Mouse (Mus musculus) gastrocnemius, postnatal 36 days (tissue): ENCODE data around the gene Cfap61. TPM values are rescaled to one million over a fixed set of nuclear protein-coding genes. Genes with fewer than 3 reads are reported as not detected.

Source experiments
- DNase-seq, 2 experiments: peaks; one replicate each; pipeline ENCODE4 v3.0.0; 2022
- intact Hi-C: fragments of 180-260 bp; cut with DNase I; formaldehyde crosslinking; loops from one replicate; pipeline ENCODE4 v1.15.1; 2025
- total RNA-seq, 2 experiments: library from RNA; stranded (reverse); gene quantifications; 2 replicates each; pipeline ENCODE4 v1.2.3; 2021

The Cfap61 gene
- total RNA-seq, 2 experiments from 2014 or later = not detected

DNA sequence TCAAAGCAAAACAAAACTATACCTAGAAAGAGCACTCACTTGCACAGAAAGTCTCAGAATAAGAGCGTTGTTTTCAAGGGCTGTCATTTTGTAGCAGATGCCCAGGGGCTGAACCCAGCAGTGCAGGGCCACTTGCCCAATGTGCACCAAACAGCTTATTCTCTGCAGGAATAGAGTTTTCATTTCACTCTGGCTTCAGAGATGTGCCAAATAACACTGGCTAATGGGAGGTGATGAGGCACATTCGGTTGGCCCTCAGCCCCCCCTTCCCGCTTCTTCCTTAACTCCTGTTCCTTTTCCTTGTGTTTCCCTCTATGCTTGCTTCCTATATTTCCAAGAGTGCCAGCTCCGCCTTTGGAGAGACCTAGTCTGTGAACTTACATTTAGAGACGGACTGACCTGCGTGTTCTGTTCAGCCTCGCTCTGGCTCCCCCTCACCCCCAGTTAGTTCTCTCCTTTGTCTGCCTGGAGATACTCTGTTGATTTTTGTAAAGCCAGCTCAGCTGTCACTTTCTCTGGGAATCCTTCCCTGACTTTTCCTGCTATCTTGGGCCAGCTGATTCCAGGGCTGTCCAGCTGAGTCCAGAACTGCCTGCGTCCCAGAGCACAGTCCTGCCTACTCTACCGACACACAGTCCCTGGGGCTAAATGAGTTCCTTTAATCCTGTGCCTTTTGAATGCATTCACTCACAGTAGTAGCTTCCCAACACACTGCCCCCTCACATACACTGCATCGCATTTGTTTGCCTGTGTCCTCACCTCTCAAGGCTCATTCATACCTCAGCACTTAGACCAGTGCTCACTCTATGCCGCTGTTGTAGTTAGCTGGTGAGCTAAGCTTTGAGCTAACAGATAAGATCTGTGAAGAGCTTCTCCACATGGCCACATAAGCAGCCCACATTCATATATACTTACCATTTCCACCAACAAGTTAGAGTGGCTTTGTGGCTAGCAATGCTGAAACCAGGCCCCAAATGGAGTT, 128.8 kb downstream of the Cfap61 start:
- intact Hi-C loops = no loop called here
- no peak for DNase-seq

DNA sequence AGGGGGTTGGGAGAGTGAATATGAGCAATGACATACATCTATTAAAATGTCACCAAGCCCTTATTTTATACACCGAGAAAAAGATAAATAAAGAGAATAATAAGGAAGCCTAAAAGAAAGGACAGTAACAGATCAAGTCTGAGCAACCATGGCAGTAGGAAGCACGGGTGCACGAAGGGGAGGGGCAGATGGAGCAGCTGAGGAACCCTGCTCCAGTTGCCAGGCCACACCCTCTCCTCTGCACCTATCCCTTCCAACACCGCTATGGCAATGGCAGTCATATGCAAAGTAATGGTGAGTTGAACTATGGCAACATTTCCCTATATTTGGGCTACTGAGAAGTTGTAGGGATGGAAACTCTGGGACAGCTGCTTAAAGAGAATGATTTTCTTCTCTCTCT, 132.8 kb downstream of the Cfap61 start:
- DNase-seq = no peak
- intact Hi-C loops = no loop called here

DNA sequence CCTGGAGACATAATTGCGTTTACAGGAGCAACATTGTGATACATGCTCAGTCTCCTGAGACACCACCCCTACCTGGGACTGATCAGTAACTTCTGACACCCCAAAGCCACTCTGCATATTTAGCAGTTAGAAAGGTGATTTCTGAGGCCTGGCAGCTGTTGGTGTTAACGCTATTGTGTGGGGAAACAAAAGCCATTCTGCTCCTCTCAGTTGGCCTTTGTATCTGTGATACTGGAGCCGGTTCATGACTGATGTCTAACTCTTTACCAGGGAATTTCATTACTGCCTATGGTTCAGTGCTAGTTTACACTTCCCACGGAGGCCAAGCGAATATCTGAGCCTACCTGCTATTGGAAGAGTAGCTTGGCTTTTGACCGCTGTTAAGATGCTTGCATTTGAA, 138.7 kb downstream of the Cfap61 start:
- no peak for DNase-seq
- intact Hi-C loops = no loop called here

DNA sequence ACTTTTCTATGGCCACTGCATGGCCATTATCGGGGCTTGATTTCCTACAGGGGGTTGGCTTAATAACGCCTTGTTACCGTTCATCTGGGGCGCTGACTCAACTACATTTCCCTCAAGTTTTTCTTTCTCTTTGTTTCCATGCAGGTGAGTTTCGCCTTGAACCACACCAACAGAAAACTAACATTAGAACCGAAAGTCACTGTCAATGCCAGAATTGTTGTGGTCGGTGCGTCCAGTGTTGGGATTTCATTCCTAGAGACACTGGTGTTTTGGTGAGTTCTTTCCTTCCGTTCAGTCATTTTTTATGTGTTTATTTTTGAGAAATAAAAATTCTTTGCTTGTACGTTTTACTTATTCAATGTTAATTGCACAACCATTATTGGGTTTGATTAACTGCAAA, 142.5 kb downstream of the Cfap61 start:
- intact Hi-C loops = no loop called here
- no peak for DNase-seq

DNA sequence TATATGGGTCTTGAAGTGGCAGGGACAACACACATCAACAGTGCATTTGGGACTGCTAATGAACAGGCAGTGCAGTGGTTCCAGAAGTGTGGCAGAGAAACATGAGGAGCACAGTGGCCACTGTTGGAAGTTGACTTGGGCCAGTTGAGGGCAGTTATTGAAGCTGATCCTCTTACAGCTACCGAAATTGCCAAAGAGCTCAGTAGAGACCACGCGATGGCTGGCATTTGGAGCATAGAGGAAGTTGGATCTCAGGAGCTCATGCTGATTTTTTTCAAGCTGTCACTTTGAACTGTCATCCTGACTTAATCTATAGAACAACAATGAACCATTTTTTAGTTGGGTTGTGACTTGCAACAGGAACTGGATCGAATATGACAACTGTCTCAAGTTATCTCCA, 145.7 kb downstream of the Cfap61 start:
- intact Hi-C loops = no loop called here
- no peak for DNase-seq

DNA sequence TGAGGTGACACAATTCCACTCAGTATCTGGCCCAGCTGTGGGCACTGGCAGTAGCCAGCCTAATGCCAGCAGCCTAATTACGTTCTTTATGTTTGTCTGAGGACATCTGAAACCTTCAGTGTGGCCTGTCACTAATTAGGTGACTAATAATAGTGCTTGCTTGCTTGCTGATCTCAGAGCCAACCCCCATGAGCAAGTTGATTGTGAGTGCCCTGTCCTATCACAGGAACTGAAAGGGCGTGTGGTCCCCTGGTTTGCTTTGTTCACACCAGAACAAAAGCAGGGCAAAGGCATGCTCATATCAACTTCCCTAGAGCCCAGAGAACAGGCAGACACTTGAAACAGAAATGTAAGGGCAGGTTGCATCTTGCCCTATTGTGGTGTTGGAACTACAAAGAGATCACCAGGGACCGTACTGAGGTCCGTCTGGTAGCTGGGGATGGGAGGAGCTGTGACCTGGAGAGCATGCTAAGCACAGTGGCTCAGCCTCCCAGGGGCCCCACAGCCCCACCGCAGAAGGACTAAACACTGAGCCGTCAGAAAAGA, 148.8 kb downstream of the Cfap61 start:
- DNase-seq = no peak
- intact Hi-C loops = no loop called here

DNA sequence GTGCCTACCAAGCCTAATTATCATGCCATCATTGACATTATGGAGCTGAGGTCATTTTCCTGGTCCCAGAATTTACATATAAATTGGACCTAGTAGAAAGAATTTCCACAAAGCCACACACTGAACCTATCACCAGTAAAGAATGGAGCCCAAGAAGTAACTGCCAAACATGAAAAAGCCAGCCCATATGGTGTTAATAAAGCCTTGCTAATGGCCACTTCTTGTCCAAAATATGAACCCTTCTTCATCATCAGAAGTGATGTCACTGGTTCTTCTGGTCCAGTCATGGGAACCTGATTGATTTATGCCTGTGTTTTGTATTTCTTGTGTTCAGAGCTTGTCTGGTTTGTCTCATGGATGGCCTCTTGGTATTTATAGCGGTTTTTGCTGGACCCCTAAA, 152.8 kb downstream of the Cfap61 start:
- no peak for DNase-seq
- intact Hi-C loops = no loop called here

DNA sequence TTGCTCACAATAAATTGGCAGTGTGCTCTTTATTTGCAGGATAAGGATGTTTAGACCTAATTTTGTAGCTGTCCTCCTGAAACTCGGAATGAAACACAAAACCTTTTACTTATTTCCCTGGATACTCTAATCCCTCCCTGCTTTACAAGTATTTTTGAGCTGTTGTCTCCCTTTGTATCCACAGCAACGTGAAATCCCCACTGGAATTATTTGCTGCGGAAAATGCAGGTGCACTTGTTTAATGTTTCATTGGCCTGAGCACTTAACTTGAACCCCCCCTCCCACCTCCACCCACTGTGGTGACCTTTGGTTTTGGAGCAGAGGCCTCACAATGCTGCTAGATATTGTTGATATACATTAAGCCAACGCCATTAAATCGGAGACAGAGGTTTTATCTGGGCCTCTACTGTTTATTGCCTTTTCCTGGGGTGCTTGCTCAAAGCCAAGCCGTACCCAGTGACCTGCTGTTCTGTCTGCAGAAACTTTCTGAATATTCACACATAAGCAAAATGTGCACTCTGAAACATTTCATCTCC, 154.6 kb downstream of the Cfap61 start:
- intact Hi-C loops = no loop called here
- DNase-seq = no peak

DNA sequence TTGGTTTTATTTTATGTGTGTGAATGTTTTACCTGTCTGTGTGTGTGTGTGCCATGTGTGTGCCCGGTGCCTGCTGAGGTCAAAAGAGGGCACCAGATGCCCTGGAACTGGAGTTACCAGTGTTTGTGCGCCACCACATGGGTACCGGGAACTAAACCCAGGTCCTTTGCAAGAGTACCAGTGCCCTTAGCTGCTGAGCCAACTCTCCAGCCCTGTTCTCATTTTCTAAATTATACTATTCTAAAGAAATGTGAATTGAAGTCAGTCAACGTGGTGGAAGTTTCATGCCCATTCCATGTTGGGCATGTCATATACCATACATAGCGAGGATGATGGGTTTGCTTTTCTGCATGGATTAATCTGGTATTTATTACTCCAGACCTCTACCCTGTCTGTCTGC, 162.9 kb downstream of the Cfap61 start:
- intact Hi-C loops = no loop called here
- DNase-seq = no peak

DNA sequence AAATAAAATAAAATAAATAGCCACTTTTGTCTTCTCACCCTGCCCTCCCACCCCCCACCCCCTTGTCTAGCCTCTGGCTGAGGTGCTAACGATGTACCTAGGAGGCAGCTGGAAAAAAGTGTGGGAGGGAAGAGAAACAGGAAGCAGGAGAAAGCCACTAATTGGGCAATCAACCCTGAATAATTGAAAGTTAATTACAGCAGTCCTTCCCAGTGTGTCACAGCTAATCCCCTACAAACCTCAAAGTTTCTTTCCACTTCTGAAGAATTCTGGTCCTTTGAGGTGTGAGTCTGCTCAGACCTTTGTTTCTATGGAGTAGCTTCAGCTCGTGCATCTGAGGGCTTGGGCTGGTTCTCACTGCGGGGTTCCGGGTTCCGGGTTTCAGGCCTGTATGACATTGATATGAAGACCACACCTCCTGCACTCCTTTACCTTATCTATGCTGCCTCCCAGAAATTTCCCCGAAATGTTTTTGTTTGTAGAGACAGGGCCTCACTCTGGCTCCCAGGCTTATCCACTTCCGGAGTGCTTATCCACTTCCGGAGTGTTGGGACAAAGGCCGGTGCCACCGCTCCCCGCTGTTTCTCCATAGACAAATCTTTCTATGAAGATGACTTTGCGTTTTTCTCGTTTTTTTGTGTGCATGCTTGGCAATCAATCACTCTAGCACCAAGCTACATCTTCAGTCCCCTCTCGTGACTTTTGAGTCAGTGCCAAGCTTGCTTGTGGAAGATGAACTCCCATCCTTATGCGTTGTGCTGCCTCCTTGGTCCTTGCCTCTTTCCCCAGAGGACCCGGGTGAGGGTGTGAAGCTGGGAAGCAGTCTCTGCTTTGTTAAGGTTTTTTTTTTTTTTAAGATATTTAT, 164.5 kb downstream of the Cfap61 start:
- intact Hi-C loops = no loop called here
- DNase-seq = no peak

DNA sequence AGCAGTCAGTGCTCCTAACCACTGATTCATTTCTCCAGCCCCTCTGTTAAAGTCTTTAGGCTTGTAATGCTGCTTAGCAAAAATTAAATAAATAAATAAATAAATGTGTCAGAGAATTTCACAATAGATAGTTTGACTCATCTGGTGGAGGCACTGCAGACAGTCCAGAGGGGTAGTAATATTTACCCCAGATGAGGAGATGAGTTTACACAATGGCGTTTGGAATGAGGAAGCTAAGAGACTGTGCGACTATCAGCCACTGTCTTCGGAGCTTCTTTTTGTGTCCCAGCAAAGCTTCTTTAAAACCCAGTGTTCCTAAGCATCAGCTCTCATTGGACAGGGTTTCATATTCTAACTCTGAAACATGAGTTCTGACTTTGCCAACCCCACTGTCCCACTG, 165.3 kb downstream of the Cfap61 start:
- intact Hi-C loops = no loop called here
- DNase-seq = no peak

DNA sequence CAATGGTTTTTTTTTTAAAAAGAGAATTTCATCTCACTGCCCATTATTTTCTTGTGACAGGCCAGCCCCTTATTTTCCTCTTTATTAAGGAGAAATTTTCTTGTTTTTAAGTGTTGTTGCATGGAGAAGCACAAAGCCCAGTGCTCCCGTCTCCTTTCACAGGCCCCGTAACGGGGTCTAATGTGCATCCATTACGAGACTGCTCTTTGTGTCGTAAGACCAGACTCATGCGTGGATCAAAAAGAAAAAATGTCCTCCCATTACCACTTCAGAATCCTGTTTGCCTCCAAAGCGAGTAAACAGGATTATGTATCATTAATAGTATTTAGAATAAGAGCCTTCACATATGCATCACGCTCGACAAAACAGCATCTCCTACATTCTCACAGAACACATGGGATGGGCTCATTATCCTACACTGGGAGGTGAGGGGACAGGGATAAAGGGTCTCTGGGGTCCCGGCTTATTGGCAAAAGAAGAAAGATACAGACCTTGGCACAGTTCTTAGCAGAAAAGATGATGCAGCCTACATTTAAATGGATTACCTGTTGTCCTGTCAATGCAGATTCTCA, 166.0 kb downstream of the Cfap61 start:
- intact Hi-C loops = no loop called here

DNA sequence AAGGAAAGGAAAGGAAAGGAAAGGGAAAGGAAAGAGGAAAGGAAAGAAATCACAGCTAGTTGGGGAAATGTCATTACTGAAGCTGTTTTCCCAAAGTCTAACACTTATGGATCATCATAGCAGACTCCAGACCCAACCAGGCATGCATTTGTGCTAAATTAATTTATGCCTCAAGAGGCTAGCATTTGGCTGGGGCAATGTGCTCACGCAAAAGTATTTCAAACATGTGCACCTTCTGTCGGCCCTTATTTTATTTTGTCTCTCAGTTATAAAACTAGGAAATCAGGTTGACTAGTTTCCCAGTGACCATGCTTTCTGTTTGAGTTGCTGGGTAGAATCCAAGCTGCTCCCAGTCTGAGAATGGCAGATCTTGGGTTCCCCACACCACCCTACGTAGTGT, 168.0 kb downstream of the Cfap61 start:
- no peak for DNase-seq
- intact Hi-C loops = no loop called here

More for the DNA sequence above, 166.0 kb downstream of the Cfap61 start:
- DNase-seq = no peak

DNA sequence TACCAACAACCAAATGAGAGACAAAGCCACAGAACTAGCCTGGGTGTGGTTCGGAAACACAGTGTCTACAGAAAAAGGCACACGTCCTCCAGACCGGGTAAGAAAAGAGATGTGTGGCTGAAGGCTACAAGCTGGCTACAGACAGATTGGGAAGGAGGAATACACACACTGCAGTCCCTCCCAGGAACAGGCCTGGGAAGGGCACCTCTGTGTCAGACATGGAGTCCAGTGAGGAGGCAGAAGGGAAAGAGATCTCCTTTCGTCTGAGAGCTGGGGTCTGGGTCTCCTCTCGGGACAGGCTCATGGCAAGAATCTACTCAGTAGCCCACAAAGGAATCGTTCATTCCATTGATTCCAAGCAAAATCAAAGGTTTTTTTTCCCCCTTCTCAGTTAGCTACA, 170.8 kb downstream of the Cfap61 start:
- no peak for DNase-seq
- intact Hi-C loops = no loop called here

DNA sequence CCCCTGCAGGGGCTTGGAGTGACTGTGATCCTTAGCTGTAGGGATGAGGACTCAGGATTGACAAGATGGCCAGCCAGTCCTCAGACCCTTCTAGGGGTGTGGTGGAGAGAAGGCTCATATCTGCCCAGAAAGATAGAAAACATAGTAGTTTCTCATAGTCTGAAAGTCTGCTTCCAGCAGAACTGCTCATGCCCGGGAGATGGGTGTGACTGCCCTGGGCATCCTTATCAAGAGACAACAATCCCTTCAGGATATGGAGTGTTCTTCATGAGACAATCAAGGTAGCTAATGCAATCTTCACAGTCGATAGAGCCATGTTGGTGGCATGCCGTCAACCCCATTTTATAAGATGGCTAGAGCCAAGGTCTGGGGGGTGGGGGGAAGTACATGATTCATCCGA, 173.4 kb downstream of the Cfap61 start:
- intact Hi-C loops = no loop called here
- no peak for DNase-seq

DNA sequence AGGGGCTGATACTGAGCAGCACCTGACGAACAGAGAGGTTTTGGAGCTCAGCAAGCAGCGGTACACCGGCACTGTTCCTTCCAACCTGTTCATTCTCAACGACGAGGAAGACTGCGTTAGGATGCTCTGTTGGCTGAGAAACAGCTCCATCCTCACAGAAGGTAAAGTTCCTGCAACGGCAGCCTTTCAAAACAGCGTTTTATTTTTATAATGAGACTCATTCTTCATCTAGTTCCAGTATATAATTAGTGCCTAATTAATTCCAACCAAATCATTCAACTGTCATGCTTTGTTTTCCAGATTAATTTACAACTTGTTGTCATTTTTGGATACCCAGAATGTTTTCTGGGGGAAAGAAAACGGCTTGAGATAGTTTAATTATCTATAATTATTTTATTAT, 175.3 kb downstream of the Cfap61 start:
- intact Hi-C loops = no loop called here
- DNase-seq = no peak

DNA sequence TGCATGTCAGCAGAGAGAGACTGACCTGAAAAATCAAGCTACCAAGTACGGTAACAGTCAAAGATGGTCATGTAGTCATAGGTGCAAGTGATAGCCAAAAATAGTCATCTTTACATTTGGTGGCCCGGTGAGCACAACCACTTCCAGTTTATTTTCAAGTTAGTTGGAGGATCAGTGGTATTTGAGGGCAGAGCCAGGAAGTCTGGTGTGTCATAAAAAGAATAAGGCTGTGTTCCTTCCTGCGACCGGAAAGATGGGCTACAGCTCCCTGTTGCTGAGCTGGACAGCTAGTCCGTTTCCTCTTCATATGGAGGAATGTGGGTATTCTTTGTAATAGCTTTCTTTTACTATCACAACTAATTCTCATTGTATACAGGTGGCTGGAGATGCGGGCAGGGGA, 181.7 kb downstream of the Cfap61 start:
- intact Hi-C loops = no loop called here
- no peak for DNase-seq

DNA sequence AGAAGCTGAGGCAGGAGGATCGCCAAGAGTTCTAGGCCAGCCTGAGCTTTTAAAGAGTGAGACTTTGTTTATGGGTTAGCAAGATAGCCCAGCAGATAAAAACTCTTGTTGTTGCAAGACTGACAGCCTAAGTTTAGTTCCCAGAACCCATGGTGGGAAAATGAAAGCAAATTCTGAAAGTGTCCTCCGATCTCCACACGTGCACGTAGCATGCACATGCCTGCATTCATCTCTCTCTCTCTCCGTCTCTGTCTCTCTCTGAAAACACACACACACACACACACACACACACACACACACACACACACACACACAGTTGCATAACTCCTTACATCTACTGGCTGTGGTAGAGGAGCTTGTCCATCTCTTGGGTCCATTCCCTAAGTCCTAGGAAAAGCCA, 182.1 kb downstream of the Cfap61 start:
- no peak for DNase-seq
- intact Hi-C loops = no loop called here

DNA sequence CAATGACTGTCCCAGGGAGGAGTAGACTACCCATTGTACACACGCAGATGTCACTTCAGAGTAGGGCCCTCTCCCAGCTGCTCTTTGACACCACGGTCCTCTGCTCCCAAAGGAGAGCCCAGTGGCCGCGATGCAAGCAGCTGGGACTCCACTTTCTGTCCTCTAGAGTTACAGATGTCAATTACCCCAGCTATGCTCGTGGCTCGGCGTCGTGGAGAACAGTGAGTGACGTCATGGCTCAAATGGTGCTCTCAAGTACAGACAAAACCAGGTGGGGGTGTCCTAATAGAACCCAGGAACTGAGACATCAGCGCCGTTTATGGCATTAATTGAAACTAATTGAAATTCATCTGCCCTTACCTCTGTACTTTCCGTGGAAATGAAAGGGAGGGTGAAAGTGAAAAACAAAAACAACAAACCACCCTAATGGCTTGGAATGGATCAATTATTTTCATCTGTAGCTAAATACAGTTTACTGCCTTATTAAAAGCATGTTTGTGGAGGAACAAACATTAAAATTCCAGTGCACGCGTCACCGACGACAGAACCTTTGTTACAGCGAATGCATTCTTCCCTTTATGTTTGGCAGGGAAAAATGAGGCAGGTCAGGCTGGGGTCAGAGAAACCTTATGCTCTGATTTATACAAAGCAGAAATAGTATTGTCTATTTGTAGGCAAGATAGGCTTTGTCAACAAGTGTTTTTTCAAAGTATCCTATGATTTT, 182.8 kb downstream of the Cfap61 start:
- no peak for DNase-seq
- intact Hi-C loops = no loop called here

DNA sequence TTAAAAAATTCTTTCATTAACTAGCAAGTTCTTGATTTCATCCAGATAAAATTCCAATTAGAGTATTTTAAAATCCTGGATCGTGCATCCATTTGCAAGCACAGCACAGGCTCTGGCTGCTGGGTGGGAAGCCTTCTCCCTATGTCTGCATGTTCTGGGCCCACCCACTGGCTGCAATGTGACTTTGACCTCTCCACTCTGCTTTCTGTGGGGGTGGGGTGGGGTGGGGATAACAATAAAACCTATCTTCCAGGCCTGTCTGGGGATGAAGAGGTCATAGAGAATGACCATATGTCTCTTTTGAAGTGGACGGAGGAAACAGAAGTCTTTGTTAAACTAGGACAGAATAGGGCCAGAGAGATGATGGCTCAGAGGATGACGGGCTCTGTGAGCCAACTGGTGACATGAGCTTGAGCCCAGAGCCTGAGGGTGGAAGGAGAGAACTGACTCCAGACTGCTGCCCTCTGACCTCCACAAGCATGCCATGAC, 183.4 kb downstream of the Cfap61 start:
- intact Hi-C loops = no loop called here
- no peak for DNase-seq
